Mouse (Mus musculus) gastrocnemius, postnatal 25 days (tissue): ENCODE data around the gene Gm44511. TPM values are rescaled to one million over a fixed set of nuclear protein-coding genes. Genes with fewer than 3 reads are reported as not detected.
A peak's percentile ranks its signal among the peaks of the same experiment; 100 is the strongest.
"Not testable (repeated sequence)": the region's sequence is repeated elsewhere in the genome, so short reads cannot be mapped to it uniquely, and the experiment has no call there.

Experiments
- DNase-seq: peaks from one replicate; pipeline ENCODE4 v3.0.0; 2022
- total RNA-seq, 2 experiments: library from RNA; stranded (reverse); gene quantifications; 1 replicate in 1 of 2; 2 replicates in 1 of 2; pipeline ENCODE4 v1.2.3; 2021

The Gm44511 gene
- total RNA-seq, 2 experiments from 2014 or later: not detected

DNA sequence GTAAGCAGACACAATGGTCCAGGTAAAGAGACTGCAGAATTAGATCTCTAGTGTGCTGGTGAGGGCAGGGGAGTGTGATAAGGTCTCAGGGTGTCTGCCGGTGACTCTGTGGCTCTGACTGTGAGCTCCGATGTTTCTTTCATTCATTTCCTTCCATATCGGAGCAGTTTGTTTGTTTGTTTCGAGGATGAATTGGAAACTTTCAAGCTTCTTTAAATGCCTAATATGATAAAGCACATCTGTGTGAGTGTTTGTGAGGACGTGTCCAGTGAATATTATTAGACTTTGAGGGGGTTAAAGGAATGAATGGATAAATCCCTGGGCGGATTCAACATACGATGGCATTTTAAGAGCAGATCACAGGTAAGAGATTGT lies 26.2 kb downstream of the Gm44511 start:
- no peak for DNase-seq

DNA sequence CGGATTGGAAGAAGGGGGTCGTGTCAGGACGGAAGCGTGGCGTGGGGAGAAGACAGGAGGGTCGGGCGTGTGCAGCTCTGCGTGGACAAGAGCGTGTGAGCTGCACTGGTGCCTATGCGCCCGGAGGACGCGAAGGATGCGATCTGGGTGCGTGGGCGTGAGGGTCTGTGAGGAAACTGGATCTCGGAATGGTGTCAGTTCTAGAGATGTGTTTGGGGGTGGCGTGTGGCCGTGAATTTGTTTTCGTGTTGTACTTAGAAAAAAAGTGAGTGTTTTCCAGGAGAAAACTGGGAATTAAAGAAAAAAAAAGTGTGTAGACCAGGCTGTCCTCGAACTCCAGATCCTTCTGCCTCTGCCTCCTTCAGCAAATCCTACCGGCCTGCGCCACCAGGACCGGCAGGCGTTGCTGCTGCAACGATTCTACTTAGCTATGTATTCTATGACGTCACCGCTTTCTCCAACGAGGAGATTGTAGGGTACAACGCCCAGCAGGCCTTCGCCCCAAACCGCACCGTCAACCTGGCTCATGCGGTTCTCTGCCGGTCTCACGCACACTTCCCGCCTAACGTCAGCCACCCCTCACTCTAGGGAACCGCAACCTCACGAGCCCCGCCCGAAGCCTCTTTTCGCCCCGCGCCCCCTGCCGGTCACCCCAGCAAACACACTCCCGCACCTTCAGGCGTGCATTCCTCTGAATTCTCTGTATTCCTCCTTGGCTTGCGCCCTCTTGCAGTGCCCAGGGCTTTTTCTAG lies 26.8 kb downstream of the Gm44511 start:
- peak; percentile 77 for DNase-seq

DNA sequence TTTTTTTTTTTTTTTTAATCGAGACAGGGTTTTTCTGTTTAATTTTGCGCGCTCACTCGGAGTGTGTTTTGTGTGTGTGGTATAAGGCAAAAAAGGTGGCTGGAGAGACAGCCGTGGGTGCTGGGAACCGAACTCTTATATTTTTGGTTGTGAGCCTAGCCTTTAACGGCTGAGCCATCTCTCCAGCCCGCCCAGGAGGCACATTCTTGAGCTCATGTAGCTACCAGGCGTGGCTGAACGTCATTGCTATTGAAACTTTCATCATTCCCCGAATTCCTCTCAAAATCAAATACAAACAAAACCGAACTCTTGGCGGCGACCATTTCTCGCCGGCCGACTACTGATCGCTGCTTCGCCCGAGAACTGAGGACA lies 27.4 kb downstream of the Gm44511 start:
- DNase-seq: peak; percentile 43

DNA sequence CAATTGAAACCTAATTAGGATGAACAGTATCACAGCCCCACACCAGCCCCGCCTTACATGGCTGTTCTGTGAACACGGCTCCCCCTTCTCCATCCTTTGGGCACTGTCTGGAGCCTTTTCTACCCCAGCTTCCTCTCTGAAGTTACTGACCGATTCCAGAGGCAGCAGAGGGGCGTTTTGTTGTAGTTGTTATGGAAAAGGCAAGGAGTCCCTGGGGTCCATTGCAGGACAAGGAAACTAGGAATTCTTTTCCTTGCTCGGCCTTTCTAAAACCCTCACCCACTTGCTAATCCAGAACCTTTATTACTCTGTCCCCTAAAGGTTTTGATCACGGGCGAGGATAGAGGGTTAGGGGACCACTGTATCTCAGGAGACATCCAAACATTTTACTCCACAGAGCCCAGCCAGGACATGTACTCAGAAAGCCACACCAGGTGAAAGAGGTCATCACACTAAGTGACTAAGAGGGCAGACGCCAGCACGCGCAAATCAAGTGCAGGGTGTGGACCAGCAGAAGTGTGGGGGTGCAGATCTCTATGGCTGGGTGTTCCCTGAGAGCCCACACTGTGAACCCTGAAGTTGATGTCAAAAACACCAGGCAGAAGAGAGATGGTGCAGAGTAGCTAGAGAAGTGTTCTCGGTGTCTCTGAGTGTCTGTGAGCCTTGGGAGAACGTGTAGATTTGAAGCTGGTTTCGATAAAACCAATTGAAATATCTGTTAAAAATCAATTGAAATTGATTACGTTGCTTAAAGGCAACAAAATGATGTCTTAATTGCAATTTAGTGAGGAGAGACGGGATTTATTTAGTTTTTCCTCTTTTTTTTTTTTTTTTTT lies 28.0 kb downstream of the Gm44511 start:
- peak; percentile 13 for DNase-seq

DNA sequence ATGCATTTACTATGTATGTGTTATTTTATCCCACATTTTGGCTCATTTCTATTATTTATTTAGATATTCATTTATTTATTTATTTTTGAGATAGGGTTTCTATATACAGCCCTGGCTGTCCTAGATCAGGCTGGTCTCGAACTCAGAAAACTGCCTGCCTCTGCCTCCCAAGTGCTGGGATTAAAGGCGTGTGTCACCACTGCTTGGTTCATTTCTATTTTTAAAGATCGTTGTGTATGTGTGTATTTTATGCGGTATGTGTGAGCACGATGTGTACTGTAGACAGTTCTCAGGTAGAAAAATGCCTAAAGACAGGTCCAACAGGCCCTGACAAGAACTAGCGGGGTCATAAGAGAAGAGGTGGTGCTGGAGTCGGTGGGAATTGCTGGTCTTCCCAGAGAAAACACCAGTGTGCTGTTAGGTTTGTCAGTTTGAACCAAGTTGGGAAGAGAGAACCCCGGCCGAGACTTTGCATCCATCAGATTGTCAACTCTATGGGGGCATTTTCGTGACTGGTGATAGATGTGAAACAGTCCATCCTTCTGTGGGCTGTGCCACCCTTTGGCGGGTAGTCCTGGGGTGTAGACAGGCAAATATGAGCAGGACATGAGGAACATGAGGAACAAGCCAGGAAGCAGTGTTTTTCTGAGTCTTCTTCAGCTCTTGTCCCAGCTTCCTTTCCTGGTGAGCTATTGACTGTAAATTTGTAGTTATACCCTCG lies 28.8 kb downstream of the Gm44511 start:
- no peak for DNase-seq

DNA sequence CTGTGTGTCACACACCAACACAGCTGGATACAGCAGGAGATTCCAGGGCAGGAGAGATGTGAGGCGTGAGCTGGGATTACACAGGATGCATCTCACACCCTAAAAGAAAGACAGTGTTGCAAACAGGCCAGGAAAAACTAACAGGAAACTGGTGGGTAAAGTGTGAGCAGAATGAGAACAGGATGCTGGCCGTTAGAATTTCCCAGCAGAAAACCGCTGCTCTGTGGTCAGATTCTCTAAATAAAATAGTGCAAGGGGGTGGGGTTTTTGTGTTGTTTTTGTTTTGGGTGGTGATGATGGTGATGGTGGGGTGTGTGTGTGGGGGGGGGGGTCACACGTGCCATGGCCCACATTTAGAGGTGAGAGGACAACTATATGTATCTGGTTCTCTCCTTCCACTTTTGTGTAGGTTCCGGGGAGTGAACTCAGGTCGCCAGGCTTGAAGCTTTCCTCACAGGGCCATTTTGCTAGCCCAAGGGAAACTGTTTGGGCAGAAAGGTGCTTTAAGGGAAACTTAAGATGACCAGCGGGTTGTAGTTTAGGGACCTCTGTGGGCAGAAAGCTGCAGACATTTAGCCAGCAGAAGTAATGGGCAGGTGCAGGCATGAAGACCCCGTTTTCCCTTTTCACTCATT lies 29.7 kb downstream of the Gm44511 start:
- no peak for DNase-seq

DNA sequence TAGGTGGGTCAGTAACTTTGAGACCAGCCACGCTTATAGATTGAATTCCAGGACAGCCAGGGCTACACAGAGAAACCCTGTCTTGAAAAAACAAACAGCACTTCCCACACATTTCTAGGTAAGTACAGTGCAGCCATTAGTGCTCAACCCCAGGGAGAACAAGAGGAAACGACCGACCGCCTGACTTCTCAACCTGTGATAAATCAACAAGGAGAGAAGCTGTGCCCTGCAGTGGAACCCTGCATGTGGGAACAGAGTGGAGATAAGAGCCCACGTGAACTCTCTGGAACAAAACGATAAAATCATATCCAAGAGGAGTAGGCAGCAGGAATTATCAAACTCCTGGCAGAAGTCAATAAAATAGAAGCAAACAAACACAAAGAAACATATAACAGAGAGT lies 32.4 kb downstream of the Gm44511 start:
- DNase-seq: no peak

DNA sequence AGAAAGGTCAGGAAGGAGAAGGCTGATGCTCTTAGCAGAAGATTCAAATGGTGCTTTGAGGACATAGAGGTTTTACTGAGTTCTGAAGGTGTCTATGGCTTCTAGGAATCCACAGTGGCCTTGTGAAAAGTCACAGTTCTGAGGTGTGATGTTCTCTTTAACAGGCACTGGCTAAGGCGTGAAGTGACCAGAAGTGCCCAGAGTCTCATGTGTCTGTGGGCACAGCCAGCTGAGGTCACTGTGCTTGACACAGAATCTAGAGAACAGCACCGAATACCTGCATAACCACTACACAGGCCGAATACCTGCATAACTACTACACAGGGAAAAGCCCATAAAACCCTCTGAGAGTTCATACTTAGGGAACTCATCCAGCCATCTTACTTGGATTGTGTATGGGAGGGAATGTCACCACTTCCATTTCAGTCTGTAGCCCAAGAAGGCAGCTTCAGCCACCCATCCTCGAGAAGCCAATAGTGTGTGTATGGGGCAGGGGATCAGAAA lies 35.6 kb downstream of the Gm44511 start:
- not testable (repeated sequence) for DNase-seq

DNA sequence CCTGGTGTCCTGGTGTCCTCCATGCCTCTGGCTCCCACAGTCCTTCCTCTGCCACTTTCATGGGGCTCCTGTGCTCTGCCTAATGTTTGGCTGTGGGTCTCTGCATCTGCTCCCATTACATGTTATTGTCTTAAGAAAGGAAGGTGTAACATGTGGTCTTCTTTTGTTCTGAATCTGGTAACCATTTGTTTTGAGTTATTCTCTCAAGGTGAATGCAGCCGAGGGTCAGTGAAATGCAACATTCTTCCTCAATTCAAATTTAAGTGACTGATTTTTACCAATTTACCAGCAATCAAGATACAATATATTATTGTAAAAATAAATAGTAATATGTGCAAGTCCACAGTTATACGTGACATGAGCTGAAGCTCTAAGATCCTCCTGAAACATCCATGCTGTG lies 37.0 kb downstream of the Gm44511 start, which contains the start of gene Klrb1c:
Gene Klrb1c, minus strand, starts transcription at position 101 of the 400 bp plus-strand sequence.
- no peak for DNase-seq

DNA sequence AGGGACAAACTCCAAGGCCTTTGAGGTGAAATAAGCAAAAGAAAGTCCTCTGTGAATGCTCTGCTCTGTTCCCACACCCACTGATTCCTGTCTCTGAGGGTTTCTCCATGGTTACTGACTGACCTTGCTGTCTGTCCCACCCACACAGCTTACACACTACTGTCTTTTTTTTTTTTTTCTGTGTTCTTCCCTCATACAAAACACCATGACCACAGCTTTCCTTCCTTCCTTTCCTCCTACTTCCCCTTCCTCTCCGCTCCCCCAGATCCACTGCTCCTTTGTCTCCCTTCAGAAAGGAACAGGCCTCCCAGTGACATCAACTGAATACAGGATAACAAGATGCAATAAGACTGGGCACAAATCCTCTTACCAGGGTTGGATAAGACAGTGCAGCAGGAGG lies 37.6 kb downstream of the Gm44511 start:
- no peak for DNase-seq

DNA sequence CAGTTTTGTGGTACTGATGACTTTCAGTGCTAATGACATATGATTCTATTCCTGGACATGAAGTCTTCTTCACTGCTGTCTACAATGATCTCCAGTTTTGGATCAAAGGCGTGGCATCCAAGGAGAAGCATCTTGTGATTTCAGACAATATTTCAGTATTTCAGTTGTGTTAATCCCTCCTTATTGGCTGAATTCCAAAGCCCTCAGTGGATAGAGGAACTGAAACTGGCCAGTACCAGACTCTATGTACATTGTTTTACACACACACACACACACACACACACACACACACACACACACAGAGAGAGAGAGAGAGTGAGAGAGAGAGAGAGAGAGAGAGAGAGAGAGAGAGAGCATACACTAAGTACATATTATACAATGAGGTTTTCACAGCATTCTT lies 39.7 kb downstream of the Gm44511 start:
- not testable (repeated sequence) for DNase-seq

DNA sequence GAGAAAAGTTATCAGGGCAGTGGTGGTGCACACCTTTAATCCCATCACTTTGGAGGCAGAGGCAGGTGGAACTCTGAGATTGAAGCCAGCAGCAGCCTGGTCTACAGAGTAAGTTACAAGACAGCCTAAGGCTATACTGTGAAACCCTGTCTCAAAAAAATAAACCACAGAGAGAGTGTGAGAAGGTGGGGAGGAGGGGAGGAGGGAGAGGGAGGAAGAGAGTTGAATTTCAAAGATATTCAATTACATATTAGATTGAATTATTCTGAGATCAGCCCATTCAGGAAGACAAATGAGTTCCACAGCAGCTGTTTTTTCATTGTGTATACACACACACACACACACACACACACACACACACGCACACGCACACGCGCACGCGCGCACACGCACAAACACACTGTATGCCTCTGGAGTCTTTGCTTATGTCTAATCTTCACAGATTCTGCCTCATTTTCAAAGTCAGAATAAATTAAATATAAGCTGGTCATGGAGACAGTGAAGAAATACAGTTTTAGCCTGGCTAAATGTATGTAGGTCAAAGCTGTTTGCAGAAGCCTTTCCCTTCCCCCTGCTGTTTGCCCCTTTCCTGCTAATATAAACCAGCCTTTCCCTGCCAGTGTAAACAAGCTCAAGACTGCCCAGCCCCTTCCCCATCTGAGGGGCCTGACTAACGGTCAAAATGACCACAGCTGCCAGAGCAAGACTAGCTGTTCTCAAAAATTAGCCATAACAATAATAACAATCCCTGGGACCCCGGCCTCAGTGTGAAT lies 56.4 kb downstream of the Gm44511 start:
- DNase-seq: no peak

DNA sequence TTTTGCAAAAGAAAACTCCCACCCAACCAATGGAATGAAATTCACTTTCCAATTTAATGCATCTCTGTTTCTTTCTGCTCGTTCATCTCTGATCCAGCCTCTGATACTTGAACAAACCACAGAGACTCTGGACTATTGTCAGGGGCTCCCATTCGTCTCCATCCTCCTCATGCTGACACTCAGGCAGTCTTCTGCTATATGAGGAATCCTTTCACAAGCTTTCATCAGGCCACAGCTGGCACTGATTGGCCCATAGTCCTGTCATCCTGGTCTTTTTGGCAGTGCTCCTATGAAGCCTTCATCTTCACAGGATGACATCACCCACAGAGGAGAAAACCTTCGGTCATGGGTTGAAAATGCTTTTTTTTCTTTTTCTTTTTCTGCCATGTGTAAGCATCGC lies 58.1 kb downstream of the Gm44511 start:
- DNase-seq: no peak

DNA sequence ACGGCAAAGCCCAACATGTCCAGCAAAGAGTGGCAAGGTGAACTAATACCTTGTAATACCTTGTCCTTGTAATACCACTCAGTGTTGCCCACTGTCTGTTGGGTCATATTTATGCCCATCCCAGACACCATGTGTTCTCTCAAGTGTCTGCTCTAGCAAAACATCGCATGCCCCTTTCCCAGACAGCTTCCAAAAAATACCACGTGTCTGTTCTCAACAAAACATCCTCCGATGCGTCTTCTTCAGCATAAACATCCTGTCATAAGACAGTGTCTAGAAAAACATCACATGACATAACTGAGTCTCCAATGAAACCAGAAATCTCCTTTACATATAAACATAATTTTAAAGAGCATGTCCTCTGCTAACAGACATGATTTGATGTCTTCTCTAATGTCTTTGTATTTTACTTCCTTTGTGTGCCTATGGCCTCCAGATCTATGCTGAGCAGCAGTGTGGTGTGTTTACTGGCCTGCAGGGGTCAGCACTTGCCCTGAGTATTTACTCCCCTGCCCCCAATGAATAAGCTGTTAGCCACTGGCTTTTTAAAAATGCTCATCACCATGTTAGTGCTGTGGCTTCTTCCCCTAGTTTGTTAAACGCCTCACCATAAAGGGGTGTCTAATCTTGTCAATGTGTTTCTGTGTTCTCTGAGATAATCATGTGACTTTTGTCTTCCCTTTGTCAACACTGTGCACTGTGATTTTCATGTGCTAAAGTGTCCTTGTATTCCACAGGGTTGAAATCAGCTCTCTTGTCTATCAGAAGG lies 59.4 kb downstream of the Gm44511 start:
- DNase-seq: peak; percentile 29

DNA sequence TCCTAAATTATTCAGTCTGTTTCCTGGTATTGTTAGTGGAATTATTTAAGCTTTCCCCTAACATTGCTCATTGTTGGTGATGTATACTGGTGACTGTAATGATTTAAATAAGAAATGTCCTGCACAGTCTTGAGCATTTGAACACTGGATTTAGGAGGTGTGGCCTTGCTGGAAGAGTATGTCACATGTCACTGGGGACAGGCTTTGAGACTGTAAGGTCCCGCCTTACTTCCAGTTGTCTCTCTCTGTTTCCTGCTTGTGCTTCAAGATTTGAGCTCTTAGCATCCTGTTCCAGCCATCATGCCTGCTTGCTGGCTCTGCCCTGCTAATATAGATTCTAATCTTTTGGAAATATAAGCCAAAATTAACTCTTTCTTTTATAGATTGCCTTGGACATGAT lies 60.9 kb downstream of the Gm44511 start:
- no peak for DNase-seq

DNA sequence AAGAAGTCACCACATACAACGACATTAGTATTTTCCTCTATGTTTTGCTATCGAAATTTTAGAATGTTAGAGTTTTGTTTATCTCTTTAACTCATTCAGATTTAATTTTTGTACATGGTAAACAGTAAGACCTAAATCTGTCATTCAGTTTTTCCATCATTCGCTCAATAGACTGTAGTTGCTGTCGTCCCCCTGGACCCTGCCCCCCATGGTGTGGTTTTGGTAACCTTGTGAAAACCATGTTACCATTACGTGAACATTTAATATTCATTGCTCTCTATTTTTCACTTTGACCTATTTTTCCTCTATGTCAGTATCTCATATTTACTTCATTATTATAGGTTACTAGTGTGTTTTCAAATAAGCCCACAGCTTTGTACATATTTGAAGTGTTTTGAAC lies 61.5 kb downstream of the Gm44511 start:
- no peak for DNase-seq

DNA sequence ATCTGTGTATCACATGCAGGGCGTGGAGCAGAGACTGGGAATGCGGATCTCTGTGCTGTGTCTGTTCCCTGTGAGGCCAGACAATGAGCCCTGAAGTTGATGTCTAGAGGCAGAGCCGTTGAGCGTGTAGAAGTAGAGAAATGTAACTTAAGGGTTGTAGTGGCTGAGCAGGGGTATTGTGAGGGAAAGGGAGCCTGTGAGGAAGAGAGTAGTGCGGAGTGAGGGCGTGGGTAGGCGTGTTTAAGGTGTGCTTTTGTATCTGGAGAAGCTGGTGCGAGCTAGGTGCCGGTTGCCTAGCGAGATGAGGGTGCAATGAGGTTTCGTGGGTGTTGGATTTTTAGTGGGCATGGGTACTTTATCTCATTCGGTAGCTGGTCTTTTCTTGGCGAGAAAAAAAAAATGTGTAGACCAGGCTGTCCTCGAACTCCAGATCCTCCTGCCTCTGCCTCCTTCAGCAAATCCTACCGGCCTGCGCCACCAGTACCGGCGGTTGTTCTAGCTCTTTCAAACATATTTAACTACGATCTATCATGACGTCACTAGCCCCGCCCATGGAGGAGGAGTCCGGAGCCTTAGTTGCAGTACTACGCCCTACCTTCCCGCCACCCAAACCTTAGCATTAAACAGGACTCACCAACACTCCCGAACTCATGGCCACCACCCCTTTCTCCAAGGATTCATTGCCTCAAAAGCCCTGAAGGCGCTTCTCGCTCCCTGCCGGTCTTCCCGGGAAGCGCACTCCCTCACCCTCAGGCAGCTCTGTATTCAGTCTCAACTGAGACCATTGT lies 62.2 kb downstream of the Gm44511 start:
- DNase-seq: peak; percentile 94

DNA sequence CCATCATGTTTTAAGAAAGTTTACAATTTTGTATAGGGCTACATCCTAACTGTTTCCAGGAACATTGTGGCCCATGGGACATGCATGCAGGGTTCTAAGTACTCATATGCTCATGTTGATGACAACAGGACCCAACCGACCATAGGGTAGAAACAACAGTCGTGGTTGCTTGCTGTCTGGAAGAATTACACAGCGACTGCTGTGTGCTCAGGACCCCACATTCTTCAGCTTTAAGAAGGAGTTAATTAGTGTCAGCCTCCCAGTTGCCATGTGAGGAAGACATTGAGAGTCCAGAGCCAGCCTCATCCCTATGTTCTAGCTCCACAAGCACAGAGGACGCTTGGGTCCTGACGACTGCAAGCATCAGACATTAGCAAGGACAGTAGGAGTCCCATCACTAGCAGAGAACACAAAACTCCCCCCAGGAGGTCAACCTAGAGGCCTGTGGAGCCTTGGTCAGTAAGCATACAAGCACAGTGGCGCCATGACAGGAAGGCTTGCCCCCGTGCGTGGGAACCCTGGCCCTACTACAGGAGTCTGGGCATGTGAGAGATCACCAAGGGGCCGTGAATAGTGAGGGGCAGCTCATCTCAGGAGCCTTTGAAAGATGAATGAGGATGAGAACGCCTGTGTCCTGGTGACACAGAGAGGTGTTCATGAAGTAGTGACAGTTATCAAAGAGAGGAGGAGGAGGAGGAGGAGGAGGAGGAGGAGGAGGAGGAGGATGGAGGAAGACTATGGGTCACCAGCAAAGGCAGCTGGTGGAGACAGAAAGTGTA lies 63.0 kb downstream of the Gm44511 start:
- DNase-seq: not testable (repeated sequence)

DNA sequence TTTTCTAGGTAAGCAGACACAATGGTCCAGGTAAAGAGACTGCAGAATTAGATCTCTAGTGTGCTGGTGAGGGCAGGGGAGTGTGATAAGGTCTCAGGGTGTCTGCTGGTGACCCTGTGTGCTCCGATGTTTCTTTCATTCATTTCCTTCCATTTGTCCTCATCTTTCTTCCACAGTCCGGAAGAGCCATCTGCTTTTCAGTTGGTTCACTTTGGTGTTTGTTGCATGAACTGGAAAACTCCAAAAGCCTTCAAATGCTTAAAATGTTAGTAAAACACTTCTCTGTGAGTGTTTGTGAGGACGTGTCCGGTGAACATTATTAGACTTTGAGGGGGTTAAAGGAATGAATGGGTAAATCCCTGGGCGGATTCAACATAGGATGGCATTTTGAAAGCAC lies 65.0 kb downstream of the Gm44511 start:
- no peak for DNase-seq
